Mouse (Mus musculus) T-helper 2 cell (primary cell): ENCODE measurements around the gene Olfr1290.

Source experiments
- in situ Hi-C: fragments of 300-600 bp; cut with MboI, MseI; formaldehyde crosslinking; loops from one replicate; pipeline ENCODE4 v1.15.1; 2025; ENCODE audit warnings: high pct_unique_total_duplicates

Olfr1290 gene

GRCm38 (mm10) chr2:111493729-111494128, at the start of gene Olfr1290:
TSS of gene Olfr1290 (minus strand) at chr2:111493829.
- in situ Hi-C loops, result no loop called here

- in situ Hi-C loops, result no loop called here
Measured at GRCm38 (mm10) chr2:111540191-111540590, 46.6 kb upstream of the Olfr1290 start, which contains the start of gene Olfr1294. TSS of gene Olfr1294 (minus strand) at chr2:111540291.

GRCm38 (mm10) chr2:111524903-111525302, 31.3 kb upstream of the Olfr1290 start, which contains the start of gene Olfr1293-ps:
TSS of gene Olfr1293-ps (plus strand) at chr2:111525203.
- in situ Hi-C loops, result no loop called here

DNA sequence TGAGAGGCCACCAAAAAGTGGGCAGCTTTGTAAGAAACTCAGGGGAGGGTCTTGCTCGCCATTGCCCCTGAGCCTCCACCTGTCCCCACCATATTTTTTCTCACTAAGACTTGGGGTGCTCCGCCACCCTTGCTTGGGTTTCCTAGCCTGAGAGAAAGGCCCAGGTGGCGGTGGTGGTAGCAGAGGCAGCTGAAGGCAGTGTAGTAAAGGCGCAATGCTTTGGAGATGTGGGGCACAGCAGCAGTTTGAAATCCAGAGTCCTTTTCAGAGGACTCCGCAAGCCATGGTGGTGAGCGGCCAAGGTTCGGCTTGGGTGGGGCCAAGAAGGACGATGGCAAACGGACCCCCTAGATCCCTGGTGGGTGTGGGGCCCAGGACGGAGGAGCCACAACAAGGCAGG, 23.8 kb upstream of the Olfr1290 start:
- in situ Hi-C loops, result no loop called here

- in situ Hi-C loops, result no loop called here
Measured at GRCm38 (mm10) chr2:111496880-111497279, 3.3 kb upstream of the Olfr1290 start, which contains the start of gene Olfr1291-ps1. TSS of gene Olfr1291-ps1 (plus strand) at chr2:111497180.

- in situ Hi-C loops, result no loop called here
Measured at GRCm38 (mm10) chr2:111480519-111480918, 13.1 kb downstream of the Olfr1290 start, which contains the start of gene Olfr1289. TSS of gene Olfr1289 (plus strand) at chr2:111480819.

DNA sequence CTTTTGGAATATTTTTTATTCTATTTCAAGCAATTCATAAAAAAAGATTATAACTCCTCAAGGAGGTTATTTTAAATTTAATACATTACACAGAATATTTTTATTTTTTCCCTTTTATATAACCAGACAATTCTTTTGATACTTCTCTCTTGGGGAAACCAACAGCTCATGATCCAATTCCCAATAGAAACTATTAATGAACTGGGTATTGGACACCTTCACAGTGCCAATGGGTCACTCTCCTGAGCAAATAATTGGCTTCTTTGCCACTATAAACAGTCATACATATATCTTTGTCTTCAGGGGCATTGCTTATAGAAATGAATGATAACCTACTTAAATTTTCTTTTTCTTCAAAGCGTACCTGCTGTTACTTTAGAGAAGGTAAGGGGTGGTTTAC, 19.8 kb downstream of the Olfr1290 start, which contains the start of gene Olfr1288:
Olfr1288 (plus strand) TSS at position 301 of the 400 bp plus-strand sequence.
- in situ Hi-C loops, result no loop called here

DNA sequence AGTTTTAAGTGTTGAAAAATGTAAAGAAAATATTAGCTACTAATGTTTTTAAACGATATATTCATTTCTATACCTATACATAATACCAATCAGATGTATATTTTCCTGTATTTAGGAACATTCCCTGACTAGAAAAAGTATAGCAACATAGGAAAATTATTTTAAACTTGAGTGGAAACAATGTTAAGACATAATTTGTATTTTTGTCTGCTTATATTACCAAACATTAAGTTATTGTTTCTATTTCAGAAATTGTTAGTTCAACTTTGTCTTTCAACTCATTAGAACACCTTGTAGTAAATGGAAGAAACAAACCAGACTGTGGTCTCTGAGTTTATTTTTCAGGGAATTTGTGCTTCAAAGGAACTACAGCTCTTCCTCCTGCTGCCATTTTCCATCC, 44.8 kb downstream of the Olfr1290 start, which contains the start of gene Olfr1287:
Olfr1287 (plus strand) TSS at position 301 of the 400 bp plus-strand sequence.
- in situ Hi-C loops, result no loop called here
